Mouse (Mus musculus) WW6 (cell line): ENCODE measurements around the gene Abcb9.

Source experiments
- DNase-seq: peaks from one replicate; pipeline ENCODE4 v3.0.0-alpha.2; 2013; ENCODE audit warnings: low read depth, low spot score

The Abcb9 gene

DNA sequence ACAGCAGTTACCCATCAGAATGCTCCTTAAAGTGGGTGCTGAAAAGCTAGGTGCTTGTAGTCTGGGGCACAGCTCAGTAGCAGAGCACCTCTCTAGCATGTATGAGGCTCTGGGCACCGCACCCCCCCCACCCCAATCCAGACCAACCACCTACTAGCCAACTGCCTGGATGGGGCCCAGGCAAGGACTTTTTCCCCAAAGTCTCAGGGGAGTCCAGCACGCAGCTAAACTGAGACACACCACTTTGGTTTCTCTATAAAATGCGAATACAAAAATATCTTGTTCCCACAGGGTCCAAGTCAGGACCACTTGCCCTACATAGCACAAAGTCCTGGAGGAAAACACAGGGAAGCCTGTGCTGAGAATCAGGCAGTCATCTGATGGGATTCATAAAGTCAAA is 81.4 kb downstream of the Abcb9 start:
- DNase-seq: no peak

DNA sequence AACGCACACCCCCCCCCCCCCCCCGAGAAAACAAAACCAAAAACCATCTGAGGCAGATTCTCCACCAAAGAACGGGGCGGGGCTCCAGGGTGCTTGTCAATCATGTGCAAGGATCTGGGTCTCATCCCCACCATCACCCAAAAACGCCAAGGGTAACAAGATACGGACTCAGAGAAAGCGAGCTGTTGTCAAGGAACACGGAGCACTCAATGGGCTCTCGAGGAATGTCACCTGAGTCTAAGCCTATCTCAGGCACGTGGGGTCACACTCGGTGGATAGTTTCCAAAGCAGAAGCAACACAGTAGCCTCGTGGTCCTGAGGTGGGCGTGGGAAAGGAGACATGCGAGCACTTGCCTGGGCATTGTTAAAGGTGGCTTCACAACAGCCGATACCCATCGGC is 81.9 kb downstream of the Abcb9 start:
- no peak for DNase-seq

DNA sequence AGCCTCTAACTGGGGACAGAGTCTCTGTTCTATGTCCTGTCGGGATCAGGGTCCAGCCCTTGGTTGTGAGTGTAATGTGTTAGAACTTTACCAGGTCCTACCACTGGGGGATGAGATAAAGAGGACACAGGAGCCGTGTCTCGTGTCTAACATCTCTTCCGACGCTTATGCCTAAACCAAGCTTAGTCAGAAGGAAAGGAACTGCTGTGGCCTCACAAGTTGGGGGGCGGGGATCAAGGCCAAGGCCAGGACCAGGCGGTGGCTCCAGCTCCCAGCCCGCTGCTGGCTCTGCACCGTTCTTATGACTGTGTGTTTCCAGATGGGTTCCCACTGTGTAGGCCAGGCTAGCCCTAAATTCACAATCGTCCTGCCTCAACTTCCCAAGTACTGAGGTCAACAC is 82.7 kb downstream of the Abcb9 start:
- no peak for DNase-seq

DNA sequence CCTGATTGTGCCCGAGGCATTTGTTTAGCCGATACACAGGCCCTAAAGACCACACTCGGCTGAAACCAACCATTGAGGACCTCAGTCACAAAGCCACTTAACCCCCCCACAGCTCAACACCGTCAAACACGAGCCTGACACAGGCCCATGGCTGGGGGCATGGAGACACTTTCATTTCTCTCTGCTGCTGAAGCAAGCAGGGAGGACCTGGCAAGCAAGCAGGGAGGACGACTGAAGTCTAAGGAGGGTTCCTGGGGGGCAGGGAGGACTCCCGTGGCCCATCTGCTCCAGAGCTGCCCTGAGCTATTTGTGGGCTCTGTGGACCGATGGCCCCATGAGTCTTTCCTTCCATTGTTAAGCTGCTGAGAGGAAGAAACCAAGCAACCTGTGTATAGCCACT is 83.7 kb downstream of the Abcb9 start:
- DNase-seq: no peak
